Mouse (Mus musculus): ENCODE results near the gene Ccnjl.

Gene Ccnjl

GRCm38 (mm10) chr11:43569595-43569994 is 41.0 kb downstream of the Ccnjl start:
- DNase-seq: no peak

GRCm38 (mm10) chr11:43575061-43575375 is 46.4 kb downstream of the Ccnjl start:
- no peak for DNase-seq

- no peak for DNase-seq
Measured at GRCm38 (mm10) chr11:43575376-43576151, 47.0 kb downstream of the Ccnjl start.

GRCm38 (mm10) chr11:43577713-43578478 is 49.3 kb downstream of the Ccnjl start:
- no peak for DNase-seq

GRCm38 (mm10) chr11:43585211-43586005 is 56.8 kb downstream of the Ccnjl start:
- no peak for DNase-seq

- DNase-seq: peak in 1 of 2 experiments; percentile 17
Measured at GRCm38 (mm10) chr11:43586324-43587090, 57.9 kb downstream of the Ccnjl start, which contains the start of gene 4933415A04Rik. Gene 4933415A04Rik, plus strand, starts transcription at chr11:43587040.

GRCm38 (mm10) chr11:43589530-43590072 is 61.0 kb downstream of the Ccnjl start:
- DNase-seq: no peak

- DNase-seq: no peak
Measured at GRCm38 (mm10) chr11:43601440-43601839, 72.9 kb downstream of the Ccnjl start, which contains the start of gene Fabp6. Gene Fabp6, minus strand, starts transcription at chr11:43601540.

GRCm38 (mm10) chr11:43604207-43604606 is 75.6 kb downstream of the Ccnjl start:
- no peak for DNase-seq

- DNase-seq: no peak
Measured at GRCm38 (mm10) chr11:43604891-43605290, 76.3 kb downstream of the Ccnjl start.

GRCm38 (mm10) chr11:43605859-43606258 is 77.3 kb downstream of the Ccnjl start:
- DNase-seq: no peak

- DNase-seq: no peak
Measured at GRCm38 (mm10) chr11:43608440-43608839, 79.9 kb downstream of the Ccnjl start.

GRCm38 (mm10) chr11:43610006-43610661 is 81.5 kb downstream of the Ccnjl start:
- DNase-seq: no peak

GRCm38 (mm10) chr11:43610662-43611033 is 82.1 kb downstream of the Ccnjl start:
- DNase-seq: no peak

- DNase-seq: peak in 1 of 2 experiments; percentile 11
Measured at GRCm38 (mm10) chr11:43612834-43613488, 84.4 kb downstream of the Ccnjl start.

GRCm38 (mm10) chr11:43617924-43618323 is 89.3 kb downstream of the Ccnjl start:
- DNase-seq: no peak

GRCm38 (mm10) chr11:43618403-43618802 is 89.8 kb downstream of the Ccnjl start:
- no peak for DNase-seq

- DNase-seq: no peak
Measured at GRCm38 (mm10) chr11:43621769-43622168, 93.2 kb downstream of the Ccnjl start.

GRCm38 (mm10) chr11:43624341-43624740 is 95.8 kb downstream of the Ccnjl start:
- no peak for DNase-seq

- no peak for DNase-seq
Measured at GRCm38 (mm10) chr11:43626300-43626926, 97.8 kb downstream of the Ccnjl start.

Data from thymus, adult 18-20 months (tissue).